Mouse (Mus musculus): ENCODE measurements around the gene Olfr1301.

The Olfr1301 gene

GRCm38 (mm10) chr2:111750706-111751105 lies at the start of gene Olfr1301:
Olfr1301 (plus strand) TSS chr2:111751006.
- no peak for DNase-seq (ENCODE audit: low read depth, low spot score)

- no peak for DNase-seq (ENCODE audit: low read depth, low spot score)
Observed at GRCm38 (mm10) chr2:111726739-111727138, 24.1 kb upstream of the Olfr1301 start.

DNA sequence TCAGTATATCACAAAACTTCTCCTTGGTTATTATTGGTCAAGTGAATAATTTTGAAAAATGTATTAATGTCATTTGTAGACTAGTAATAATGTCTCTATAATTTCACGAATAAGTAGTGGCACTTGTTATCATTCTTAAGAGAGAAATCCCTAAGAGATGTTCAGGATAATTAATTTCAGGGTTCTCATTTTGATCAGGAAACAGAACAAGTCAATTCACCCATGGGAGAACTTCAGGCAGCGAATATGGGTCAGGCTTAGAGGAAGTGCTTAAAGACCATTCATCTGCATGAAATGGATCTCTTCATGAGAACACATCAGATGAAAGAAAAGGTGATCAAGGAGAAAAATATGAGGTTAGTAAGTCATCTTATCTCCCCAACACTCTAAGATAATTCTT lies 26.3 kb downstream of the Olfr1301 start, which contains the start of gene Olfr1302:
Olfr1302 (plus strand) TSS at position 301 of the 400 bp plus-strand sequence.
- DNase-seq (ENCODE audit: low read depth, low spot score) = no peak
